Mouse (Mus musculus): Measurements from ENCODE around the gene Med12l.

GRCm38 (mm10) chr3:59054834-59055535 lies 49.4 kb downstream of the Med12l start:
- TF ChIP-seq ZC3H11A (IDR thresholded peaks at IDR 0.05; ENCODE audit: borderline replicate concordance, low read depth, low read length) (no peak), ZNF384 (IDR thresholded peaks at IDR 0.05; ENCODE audit: low read depth, low read length) (no peak), MAFK (IDR thresholded peaks at IDR 0.05; ENCODE audit: insufficient read depth, low read depth, low read length) (no peak), CHD2 (IDR thresholded peaks at IDR 0.05; ENCODE audit: low read depth, low read length) (no peak)

Data from ES-E14 (cell line).